Mouse (Mus musculus) bone marrow macrophage, adult 2 months (primary cell): Measurements from ENCODE around the gene Brd7.

Source experiments
- CTCF ChIP-seq: IDR thresholded peaks from 2 replicates; pipeline ENCODE4 v1.5.1; 2012; ENCODE audit warnings: low read depth, mild to moderate bottlenecking, low read length, moderate library complexity
- POLR2A ChIP-seq: IDR thresholded peaks from 2 replicates; pipeline ENCODE4 v1.6.1; 2012; ENCODE audit warnings: mild to moderate bottlenecking, low read depth, low read length, borderline replicate concordance

GRCm38 (mm10) chr8:88297976-88298732 lies 63.8 kb downstream of the Brd7 start:
- TF ChIP-seq CTCF, result no peak
- no peak for TF ChIP-seq POLR2A
